Mouse (Mus musculus) gastrocnemius, adult 2 months (tissue): ENCODE measurements at regions not wholly inside any gene's neighbourhood (a gene's known extent, or its start where the extent isn't known, plus 50 kb on each side); places are given as distances from the start of the nearest gene placed in this dataset.

Source experiments
- DNase-seq: peaks from one replicate; pipeline ENCODE4 v3.0.0; 2022
- H3K27ac ChIP-seq: fragments of 200-600 bp; 2 replicates; pipeline ENCODE4 v1.8.1; 2022; ENCODE audit warnings: mild to moderate bottlenecking
- H3K4me3 ChIP-seq: fragments of 200-600 bp; 2 replicates; pipeline ENCODE4 v1.8.1; 2022; ENCODE audit warnings: mild to moderate bottlenecking, moderate library complexity
- CTCF ChIP-seq: fragments of 200-600 bp; IDR thresholded peaks from 2 replicates; pipeline ENCODE4 v1.8.1; 2022; ENCODE audit warnings: antibody characterized with exemption, mild to moderate bottlenecking, moderate library complexity
- intact Hi-C: fragments of 180-260 bp; cut with DNase I; formaldehyde crosslinking; loops from one replicate; pipeline ENCODE4 v1.15.1; 2025

- intact Hi-C loops = no loop called here
Observed at GRCm38 (mm10) chr12:106912782-106913181, 575.6 kb upstream of the 3110018I06Rik start.

DNA sequence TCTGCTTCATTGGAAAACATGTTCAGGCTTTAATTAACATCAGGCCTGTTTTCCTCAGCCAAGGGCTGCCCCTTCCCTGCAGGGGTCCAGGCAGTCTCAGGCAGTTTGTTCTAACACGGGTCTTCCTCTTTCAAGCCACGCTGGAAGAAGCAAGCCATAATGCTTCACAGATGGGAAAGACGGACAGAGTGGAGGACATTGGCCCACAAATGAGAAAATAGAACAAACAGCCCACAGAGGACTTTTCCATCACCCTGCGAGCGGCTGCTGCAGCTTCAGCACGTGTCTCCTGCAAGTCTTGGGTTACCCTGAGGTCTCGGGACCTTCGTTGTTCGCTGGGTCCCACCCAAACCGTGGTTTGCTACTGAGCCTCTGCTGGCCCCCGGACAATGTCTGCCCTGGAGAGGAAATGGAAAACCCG lies 565.9 kb upstream of the 3110018I06Rik start:
- peak; percentile 55 for DNase-seq
- TF ChIP-seq CTCF = no peak
- Histone ChIP-seq H3K27ac (no peak overlapping the region), H3K4me3 (no peak overlapping the region)
- intact Hi-C loops = no loop called here

More at GRCm38 (mm10) chr12:106912782-106913181, 575.6 kb upstream of the 3110018I06Rik start:
- DNase-seq = no peak
- Histone ChIP-seq H3K4me3 (no peak overlapping the region), H3K27ac (no peak overlapping the region)
- no peak for TF ChIP-seq CTCF

DNA sequence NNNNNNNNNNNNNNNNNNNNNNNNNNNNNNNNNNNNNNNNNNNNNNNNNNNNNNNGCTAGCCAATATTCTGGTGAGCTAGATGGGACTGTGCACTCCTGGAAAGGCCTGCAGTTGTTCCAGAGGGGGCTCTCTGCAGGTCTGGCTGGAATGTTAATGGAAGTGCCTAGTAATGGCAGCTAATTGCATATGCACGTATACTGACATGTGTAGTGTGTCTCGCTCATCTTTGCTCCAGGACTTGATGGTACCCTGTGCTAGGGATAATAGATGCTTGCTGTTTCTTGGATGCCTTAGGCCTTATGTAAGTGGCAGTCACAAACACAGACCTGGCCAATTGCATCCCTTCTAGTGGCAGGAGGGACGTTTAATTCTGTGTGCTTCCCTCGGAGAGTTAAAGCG lies 560.0 kb upstream of the 3110018I06Rik start:
- DNase-seq = no peak
- no peak overlapping the region for H3K4me3 ChIP-seq
- no peak overlapping the region for H3K27ac ChIP-seq
- TF ChIP-seq CTCF = no peak
- intact Hi-C loops = no loop called here

DNA sequence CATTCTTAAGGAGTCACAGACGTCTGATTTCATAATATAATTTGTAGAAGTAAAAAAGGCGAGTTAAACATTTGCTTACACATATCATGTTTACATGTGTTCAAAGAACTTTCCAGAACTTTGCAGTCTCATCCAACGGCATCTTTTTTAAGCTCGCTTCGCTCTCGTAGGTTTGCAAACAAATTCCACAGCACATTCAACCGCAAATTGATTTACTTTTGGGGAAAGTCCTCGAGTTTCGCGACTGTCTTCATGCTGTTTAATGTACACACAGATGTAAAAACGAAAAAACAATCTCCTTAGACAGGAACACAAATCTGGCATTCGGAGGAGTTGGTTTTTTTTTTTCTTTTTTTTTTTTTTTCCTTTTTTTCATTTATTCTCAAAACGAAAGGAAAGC lies 559.3 kb upstream of the 3110018I06Rik start:
- DNase-seq = no peak
- TF ChIP-seq CTCF = no peak
- Histone ChIP-seq H3K27ac (no peak overlapping the region), H3K4me3 (no peak overlapping the region)
- intact Hi-C loops = no loop called here

DNA sequence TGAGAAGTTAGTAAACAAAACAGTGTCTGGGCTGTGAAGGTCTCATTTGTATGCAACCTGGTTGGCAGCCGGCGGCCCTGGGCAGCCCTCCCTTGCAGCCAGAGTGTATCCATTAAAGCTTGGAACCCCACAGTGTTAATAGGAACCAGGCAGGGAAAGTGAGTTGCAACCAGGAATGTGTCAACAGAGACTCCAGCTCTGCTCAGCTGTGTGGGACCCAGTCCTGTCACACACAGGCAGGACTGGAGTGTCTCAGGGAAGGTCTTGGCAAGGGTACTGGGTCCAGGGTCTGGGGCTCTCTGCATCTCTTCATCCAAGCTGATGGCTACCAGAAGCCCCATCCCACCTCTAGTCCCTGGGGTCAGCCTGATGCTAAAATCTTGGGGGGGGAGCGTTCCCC lies 556.8 kb upstream of the 3110018I06Rik start:
- no peak for DNase-seq
- no peak for TF ChIP-seq CTCF
- Histone ChIP-seq H3K4me3 (no peak overlapping the region), H3K27ac (no peak overlapping the region)
- intact Hi-C loops = no loop called here

DNA sequence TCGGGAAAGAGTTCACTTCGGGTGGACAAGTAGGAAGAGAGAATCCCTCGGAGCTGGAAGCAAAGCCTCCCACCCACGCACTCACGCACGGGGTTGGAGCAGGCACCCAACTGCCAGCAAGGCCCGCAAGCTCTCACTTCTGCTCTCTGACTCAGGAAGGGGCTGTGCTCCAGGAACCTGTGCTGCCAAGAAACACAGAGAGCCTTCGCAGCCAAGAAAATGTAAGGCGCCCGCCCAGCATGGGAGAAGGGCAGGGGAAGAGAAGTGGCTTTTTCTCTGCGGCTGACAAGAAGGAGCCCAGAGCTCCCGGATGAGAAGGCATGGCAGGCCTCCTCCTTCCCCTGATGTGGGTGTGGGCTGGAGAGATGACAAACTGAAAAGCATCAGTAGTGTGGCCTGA lies 549.1 kb upstream of the 3110018I06Rik start:
- TF ChIP-seq CTCF = no peak
- intact Hi-C loops = no loop called here
- Histone ChIP-seq H3K27ac (no peak overlapping the region; the same call in 1 of the 2 replicates), H3K4me3 (peak overlapping the region; percentile 18)
- peak; percentile 33 for DNase-seq

DNA sequence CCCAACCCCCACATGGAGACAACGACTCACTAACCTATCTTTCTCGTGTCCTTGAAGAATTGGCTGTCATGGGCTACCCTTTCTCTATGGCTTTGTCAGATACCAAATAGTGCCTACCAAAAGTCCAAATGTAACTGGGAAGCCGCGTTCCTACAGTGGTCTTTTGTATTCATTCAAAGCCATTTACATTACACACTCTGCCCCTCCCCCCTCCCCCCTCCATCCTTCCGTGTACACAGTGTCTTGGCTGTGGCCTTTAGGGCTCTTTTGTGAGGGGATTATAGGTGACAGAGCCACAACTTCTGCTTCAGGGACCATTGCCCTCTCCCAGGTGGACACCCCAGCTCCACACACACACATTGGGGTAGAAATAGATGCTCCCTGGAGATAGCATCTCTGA lies 544.6 kb upstream of the 3110018I06Rik start:
- DNase-seq = no peak
- intact Hi-C loops = no loop called here
- TF ChIP-seq CTCF = no peak

DNA sequence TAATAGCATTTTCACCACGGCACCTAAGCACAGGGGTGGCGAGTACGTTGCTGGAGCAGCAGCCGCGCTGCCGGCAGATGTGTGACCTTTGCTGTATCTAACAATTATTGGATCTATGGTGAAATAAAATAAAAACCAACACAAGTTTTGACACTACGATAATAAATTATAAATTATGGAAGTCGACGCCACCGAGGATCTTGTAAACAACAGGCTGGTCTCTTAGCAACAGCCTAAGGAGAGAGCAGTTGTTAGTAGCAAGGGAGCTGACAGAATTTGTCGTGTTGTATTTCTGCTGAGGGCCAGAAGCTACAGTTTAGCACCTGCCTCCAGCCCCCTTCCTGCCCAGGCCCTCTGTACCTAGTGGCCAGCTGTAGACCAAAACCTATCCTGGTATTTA lies 535.8 kb upstream of the 3110018I06Rik start:
- intact Hi-C loops = no loop called here
- TF ChIP-seq CTCF = no peak

More for the DNA sequence above, 544.6 kb upstream of the 3110018I06Rik start:
- no peak overlapping the region for H3K4me3 ChIP-seq
- no peak overlapping the region for H3K27ac ChIP-seq

GRCm38 (mm10) chr12:106955778-106956177 lies 532.7 kb upstream of the 3110018I06Rik start:
- H3K4me3 ChIP-seq = no peak overlapping the region
- intact Hi-C loops = no loop called here
- DNase-seq = peak; percentile 29
- TF ChIP-seq CTCF = no peak
- no peak overlapping the region for H3K27ac ChIP-seq

More for the DNA sequence above, 535.8 kb upstream of the 3110018I06Rik start:
- no peak for DNase-seq
- no peak overlapping the region for H3K4me3 ChIP-seq
- H3K27ac ChIP-seq = no peak overlapping the region

DNA sequence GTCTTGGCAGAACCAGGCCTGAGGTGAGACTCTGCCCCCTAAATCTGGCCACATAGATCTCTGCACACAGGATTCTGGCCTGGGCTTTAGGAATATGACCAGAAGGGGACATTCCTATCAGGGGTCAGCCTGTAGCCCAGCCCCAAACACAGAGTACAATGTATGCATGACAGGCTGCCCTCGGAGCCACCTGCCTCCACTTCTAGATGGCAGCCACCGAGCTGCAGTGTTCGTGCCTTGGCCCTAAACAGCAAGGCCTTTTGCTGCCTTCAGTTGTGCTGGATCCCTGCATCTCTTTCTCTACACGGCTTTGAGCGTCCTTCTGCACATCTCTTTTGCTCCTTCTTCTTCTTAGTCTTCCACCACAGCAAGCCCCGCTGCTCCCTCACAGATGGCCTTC lies 532.2 kb upstream of the 3110018I06Rik start:
- no peak for DNase-seq
- intact Hi-C loops = no loop called here
- no peak for TF ChIP-seq CTCF
- H3K4me3 ChIP-seq = no peak overlapping the region
- no peak overlapping the region for H3K27ac ChIP-seq

DNA sequence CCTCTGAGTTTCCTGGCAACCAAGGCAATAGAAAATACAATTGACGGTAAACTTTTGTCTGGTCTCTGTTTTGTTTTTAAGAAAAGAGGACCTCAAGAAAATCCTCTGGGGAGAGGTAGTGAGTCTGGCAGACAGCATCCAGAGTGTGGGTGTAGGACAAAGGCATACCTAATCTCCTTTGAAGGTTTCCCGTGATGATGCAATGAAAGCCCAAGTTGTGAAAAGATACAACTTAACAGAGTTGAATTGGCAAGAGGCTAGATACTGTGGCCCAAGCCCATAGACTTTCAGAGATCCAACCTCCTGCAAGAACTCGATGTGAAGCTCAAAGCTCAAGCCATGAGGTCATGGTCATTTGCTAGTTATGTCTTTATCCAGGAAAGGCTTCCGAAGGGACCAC lies 526.4 kb upstream of the 3110018I06Rik start:
- no peak overlapping the region for H3K27ac ChIP-seq
- intact Hi-C loops = no loop called here
- TF ChIP-seq CTCF = no peak
- H3K4me3 ChIP-seq = no peak overlapping the region
- DNase-seq = no peak

GRCm38 (mm10) chr12:106963762-106964161 lies 524.7 kb upstream of the 3110018I06Rik start:
- Histone ChIP-seq H3K27ac (no peak overlapping the region), H3K4me3 (no peak overlapping the region)
- intact Hi-C loops = no loop called here
- no peak for DNase-seq
- TF ChIP-seq CTCF = peak; percentile 45

GRCm38 (mm10) chr12:106969873-106970272 lies 518.6 kb upstream of the 3110018I06Rik start:
- intact Hi-C loops = no loop called here
- no peak overlapping the region for H3K27ac ChIP-seq
- TF ChIP-seq CTCF = no peak
- DNase-seq = no peak
- H3K4me3 ChIP-seq = no peak overlapping the region

DNA sequence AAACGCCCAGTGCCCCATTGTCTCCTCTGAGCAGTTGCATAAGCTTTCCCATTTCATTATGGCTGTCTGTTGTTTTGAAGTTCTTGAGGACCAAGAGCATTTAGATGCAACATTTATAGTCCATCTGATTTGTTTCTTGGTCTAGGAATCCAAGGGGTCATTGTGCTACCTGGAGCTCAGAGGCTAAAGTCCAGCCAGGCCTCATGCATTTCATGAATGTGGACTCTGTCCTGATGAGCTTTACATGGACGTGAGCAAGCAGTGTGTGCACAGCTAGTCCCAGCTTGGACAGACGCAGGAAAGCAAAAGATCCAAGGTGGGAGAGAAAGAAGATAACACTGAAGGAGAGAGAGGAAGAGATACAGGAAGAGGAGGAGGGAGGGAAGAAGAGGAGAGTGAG lies 496.0 kb upstream of the 3110018I06Rik start:
- no peak for TF ChIP-seq CTCF
- intact Hi-C loops = no loop called here
- DNase-seq = no peak
- no peak overlapping the region for H3K27ac ChIP-seq
- H3K4me3 ChIP-seq = no peak overlapping the region

DNA sequence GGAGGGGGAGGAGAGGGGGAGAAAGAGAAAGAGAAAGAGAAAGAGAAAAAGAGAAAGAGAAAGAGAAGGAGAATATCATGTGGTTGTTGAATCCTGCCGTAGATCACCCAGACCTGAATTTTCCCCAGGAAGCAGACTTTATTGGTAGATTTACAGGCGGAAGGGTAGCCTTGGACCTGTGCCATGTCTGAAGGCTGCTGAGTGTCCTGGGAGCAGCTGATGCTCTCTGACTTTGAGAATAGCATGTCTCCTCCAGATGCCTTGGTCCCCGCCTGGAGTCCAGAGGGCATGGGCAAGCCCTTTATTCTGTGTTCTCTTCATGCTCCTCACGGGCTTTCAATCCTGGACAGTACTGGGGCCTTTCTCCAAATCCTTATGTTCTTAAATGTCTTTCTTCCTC lies 495.4 kb upstream of the 3110018I06Rik start:
- no peak for DNase-seq
- H3K27ac ChIP-seq = no peak overlapping the region
- H3K4me3 ChIP-seq = no peak overlapping the region
- no peak for TF ChIP-seq CTCF
- intact Hi-C loops = no loop called here
